Mouse (Mus musculus): Measurements from ENCODE around the gene 4930451I11Rik.

The 4930451I11Rik gene

DNA sequence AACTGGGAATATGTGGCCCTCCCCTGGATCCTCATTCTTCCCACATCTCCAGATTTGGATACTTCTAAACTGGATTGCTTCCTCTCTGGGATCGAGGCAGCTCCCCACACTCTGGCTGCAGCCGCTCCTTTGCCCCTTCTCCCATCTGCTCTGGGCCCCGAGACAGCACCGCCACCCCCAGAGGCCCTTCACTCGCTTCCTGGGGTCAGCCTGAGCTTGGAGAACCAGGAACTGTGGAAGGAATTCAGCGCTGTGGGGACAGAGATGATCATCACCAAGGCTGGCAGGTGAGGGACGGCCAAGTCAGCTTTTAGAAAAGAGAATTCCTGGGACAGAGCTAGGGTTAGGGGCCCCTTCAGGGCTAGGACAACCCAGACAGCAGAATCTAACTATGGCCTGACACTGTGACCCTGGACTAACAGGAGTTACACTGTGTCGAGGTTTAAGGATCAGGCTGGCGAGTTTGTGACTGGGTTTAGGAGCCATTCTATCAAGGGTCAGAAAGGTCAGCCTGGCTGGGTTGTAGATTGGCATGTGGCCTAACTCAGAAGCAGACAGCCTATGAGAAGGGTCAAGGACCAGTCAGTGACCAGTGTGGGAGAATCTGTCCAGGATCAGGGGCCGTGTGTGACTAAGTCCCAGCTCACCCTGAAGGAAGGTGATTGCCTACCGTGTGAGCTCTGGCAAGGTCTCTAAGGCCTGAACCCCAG lies 49.6 kb downstream of the 4930451I11Rik start:
- DNase-seq (ENCODE audit: low read depth, low spot score) = no peak

DNA sequence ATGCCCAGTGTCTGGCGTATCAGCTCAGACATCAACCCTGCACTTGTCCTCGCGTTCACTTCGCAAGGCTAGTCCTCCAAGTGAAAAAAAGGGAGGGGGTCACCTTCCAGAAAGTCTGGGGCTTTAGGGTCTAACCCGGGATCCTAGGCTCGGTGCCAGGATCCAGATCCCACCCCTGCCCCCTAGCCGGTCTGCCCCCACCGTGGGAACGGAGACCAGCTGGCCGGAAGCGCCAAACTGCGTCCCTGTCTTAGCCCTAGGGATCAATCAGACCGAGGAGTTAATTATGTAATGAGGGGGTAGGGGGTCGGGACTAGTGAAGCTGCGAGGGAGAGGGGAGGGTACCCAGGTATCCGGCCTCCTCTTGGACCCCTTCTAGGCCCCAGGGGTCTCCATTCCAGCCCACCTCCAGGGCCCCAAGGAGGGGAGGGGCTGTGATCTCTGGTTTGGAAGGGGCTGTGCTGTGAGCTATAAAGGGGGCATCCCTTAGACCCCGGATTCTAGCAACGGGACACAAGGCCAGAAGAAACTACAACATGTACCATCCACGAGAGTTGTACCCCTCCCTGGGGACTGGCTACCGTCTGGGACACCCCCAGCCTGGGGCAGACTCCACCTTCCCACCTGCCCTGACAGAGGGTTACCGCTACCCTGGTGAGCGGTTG lies 50.3 kb downstream of the 4930451I11Rik start, which contains the start of gene Tbx6:
Gene Tbx6, plus strand, starts transcription at position 513 of the 665 bp plus-strand sequence.
- DNase-seq (ENCODE audit: low read depth, low spot score) = no peak
